Mouse (Mus musculus): ENCODE data around the gene 4930435E12Rik. TPM values are rescaled to one million over a fixed set of nuclear protein-coding genes. Genes with fewer than 3 reads are reported as not detected.

The 4930435E12Rik gene
- total and polyA plus RNA-seq, 3 experiments: not detected

DNA sequence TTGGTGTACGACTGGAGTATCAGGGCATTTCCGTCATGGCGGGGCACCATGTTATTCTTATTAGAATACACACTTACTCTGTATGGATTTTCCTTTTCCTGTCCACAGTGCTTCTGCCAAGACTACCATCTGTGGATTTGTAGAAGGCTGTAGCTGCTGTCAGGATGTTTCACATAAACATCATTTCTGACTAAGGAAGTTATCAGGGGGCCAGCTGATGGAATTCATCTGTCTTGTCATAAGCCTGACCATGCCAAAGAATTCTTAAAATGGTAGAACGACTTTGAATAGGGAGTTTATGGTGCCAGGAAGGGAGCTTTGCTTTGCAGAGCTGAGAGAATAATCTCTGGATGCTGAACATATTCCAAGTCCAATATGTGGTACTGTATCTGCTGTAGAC is 44.7 kb upstream of the 4930435E12Rik start:
- Histone ChIP-seq H3K4me1 (ENCODE audit: control insufficient read depth in 1 of 2, insufficient read depth in 2 of 2) (no peaks in the 10 kb centered on the region; a peak in 1 of 4 replicates), H3K9ac (ENCODE audit: insufficient read depth, low read depth) (no peak overlapping the region), H3K27ac (ENCODE audit: insufficient read depth, low read depth) (no peak overlapping the region), H3K79me2 (replicated peaks; ENCODE audit: control insufficient read depth, extremely low read depth, insufficient read depth, poor library complexity, severe bottlenecking) (no peaks in the 10 kb centered on the region), H3K4me3 (replicated peaks in 1 of 3; ENCODE audit: low read depth in 2 of 3, low read length in 2 of 3, poor library complexity in 1 of 3) (no peak overlapping the region), H3K27me3 (replicated peaks) (peaks cover 11% of the 10 kb centered on the region), H3K9me3 (replicated peaks; ENCODE audit: low read length) (no peaks in the 10 kb centered on the region), H3K4me2 (ENCODE audit: insufficient read depth, low read depth, poor library complexity, severe bottlenecking) (no peak overlapping the region), H3K36me3 (replicated peaks in 1 of 2; ENCODE audit: control insufficient read depth in 1 of 2, insufficient read depth in 1 of 2, low read length in 1 of 2) (no peaks in the 10 kb centered on the region)
- in situ Hi-C loops (cut with MboI; ENCODE audit: low pct_ligation_motif_present, low pct_unique_long_range_greater_than_20kb, low sequenced_read_pairs) (no loop called here), dilution Hi-C loops (cut with MboI; ENCODE audit: extremely low pct_ligation_motif_present, extremely low pct_unique_long_range_greater_than_20kb, low sequenced_read_pairs) (no loop called here)
- DNase-seq (ENCODE audit: extremely low read depth): no peak
- TF ChIP-seq MAFK (IDR thresholded peaks at IDR 0.05; ENCODE audit: insufficient replicate concordance, low read length) (no peak), USF2 (conservative IDR thresholded peaks at IDR 0.05; ENCODE audit: low read depth, low read length) (no peak), NELFE (IDR thresholded peaks at IDR 0.05; ENCODE audit: low read depth, low read length) (no peak), PAX5 (IDR thresholded peaks at IDR 0.05; ENCODE audit: low read length) (no peak), UBTF (IDR thresholded peaks at IDR 0.05; ENCODE audit: low read depth, low read length) (no peak), RCOR1 (conservative IDR thresholded peaks at IDR 0.05; ENCODE audit: low read depth, low read length) (no peak), EP300 (IDR thresholded peaks at IDR 0.05; ENCODE audit: low read length) (no peak)

- Histone ChIP-seq H3K9me3 (replicated peaks; ENCODE audit: low read length) (no peaks in the 10 kb centered on the region), H3K79me2 (replicated peaks; ENCODE audit: control insufficient read depth, extremely low read depth, insufficient read depth, poor library complexity, severe bottlenecking) (no peaks in the 10 kb centered on the region), H3K4me1 (ENCODE audit: control insufficient read depth in 1 of 2, insufficient read depth in 2 of 2) (no peaks in the 10 kb centered on the region), H3K4me3 (replicated peaks in 1 of 3; ENCODE audit: low read depth in 2 of 3, low read length in 2 of 3, poor library complexity in 1 of 3) (no peak overlapping the region), H3K36me3 (replicated peaks in 1 of 2; ENCODE audit: control insufficient read depth in 1 of 2, insufficient read depth in 1 of 2, low read length in 1 of 2) (no peaks in the 10 kb centered on the region), H3K4me2 (ENCODE audit: insufficient read depth, low read depth, poor library complexity, severe bottlenecking) (no peak overlapping the region), H3K9ac (ENCODE audit: insufficient read depth, low read depth) (no peak overlapping the region), H3K27ac (ENCODE audit: insufficient read depth, low read depth) (no peak overlapping the region), H3K27me3 (replicated peaks) (peaks cover 10% of the 10 kb centered on the region)
- no peak for TF ChIP-seq CHD1 (IDR thresholded peaks at IDR 0.05; ENCODE audit: low read depth, low read length)
- no peak for TF ChIP-seq JUN (IDR thresholded peaks at IDR 0.05; ENCODE audit: insufficient read depth, low read depth, low read length)
- TF ChIP-seq KAT2A (IDR thresholded peaks at IDR 0.05; ENCODE audit: insufficient replicate concordance, low read length): no peak
- TF ChIP-seq POLR2AphosphoS2 (IDR thresholded peaks at IDR 0.05; ENCODE audit: low read depth, low read length): no peak
- no peak for TF ChIP-seq CHD2 (IDR thresholded peaks at IDR 0.05; ENCODE audit: low read length)
- TF ChIP-seq HCFC1 (IDR thresholded peaks at IDR 0.05; ENCODE audit: low read depth, low read length): no peak
- TF ChIP-seq E2F4 (IDR thresholded peaks at IDR 0.05; ENCODE audit: insufficient replicate concordance, low read depth, low read length): no peak
- no peak for TF ChIP-seq ELF1 (IDR thresholded peaks at IDR 0.05; ENCODE audit: low read depth, low read length)
- no peak for TF ChIP-seq CTCF (conservative IDR thresholded peaks at IDR 0.05 in 1 of 2, IDR thresholded peaks at IDR 0.05 in 1 of 2; ENCODE audit: low read depth in 2 of 2, low read length in 2 of 2)
- TF ChIP-seq ZNF384 (IDR thresholded peaks at IDR 0.05; ENCODE audit: low read depth, low read length): no peak
- TF ChIP-seq IRF4 (IDR thresholded peaks at IDR 0.05; ENCODE audit: low read depth, low read length): no peak
- no peak for TF ChIP-seq PAX5 (IDR thresholded peaks at IDR 0.05; ENCODE audit: low read length)
- no peak for TF ChIP-seq EP300 (IDR thresholded peaks at IDR 0.05; ENCODE audit: low read length)
- no peak for TF ChIP-seq POLR2A (IDR thresholded peaks at IDR 0.05; ENCODE audit: low read depth, low read length)
- no peak for TF ChIP-seq ZKSCAN1 (IDR thresholded peaks at IDR 0.05; ENCODE audit: borderline replicate concordance, low read depth, low read length)
- no peak for TF ChIP-seq UBTF (IDR thresholded peaks at IDR 0.05; ENCODE audit: low read depth, low read length)
- TF ChIP-seq MEF2A (IDR thresholded peaks at IDR 0.05; ENCODE audit: borderline replicate concordance, low read depth, low read length): no peak
- no peak for TF ChIP-seq SIN3A (IDR thresholded peaks at IDR 0.05; ENCODE audit: low read length)
- TF ChIP-seq MYC (IDR thresholded peaks at IDR 0.05; ENCODE audit: low read depth, low read length): no peak
- DNase-seq (ENCODE audit: extremely low read depth): no peak
- dilution Hi-C loops (cut with MboI; ENCODE audit: extremely low pct_ligation_motif_present, extremely low pct_unique_long_range_greater_than_20kb, low sequenced_read_pairs) (no loop called here), in situ Hi-C loops (cut with MboI; ENCODE audit: low pct_ligation_motif_present, low pct_unique_long_range_greater_than_20kb, low sequenced_read_pairs) (no loop called here)
Measured at GRCm38 (mm10) chr16:38864358-38864757, 35.8 kb upstream of the 4930435E12Rik start.
